Mouse (Mus musculus) c-Kit-positive CD71-negative TER-119-negative erythroid progenitor cells, embryonic 14.5 days (primary cell): ENCODE results near the gene Map1s.

Experiments used
- DNase-seq: peaks from one replicate; pipeline ENCODE4 v3.0.0-alpha.2; 2013; ENCODE audit warnings: low read depth

The Map1s gene

GRCm38 (mm10) chr8:70898661-70899198, 7.0 kb upstream of the Map1s start:
- no peak for DNase-seq

DNA sequence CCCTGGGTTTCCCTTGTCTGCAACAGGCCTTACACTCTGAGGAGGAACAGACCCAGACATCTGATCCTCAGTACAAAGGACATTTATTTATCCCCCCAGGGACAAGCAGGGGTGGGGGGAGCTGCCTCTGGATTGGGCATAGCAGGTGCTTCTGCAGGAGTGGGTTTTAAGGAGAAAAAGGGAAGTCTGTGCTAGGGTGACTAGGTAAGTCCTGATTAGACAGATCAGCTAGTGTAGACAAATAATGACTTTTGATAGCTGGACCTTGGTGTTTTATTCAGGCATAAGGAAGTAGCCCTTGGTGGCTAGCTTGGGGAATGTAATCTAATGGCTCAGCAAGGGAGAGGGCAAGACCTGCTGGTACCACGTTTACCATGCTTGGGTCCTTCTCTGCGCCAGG, 6.5 kb upstream of the Map1s start:
- DNase-seq: no peak

GRCm38 (mm10) chr8:70900872-70901387, 4.8 kb upstream of the Map1s start:
- DNase-seq: no peak

DNA sequence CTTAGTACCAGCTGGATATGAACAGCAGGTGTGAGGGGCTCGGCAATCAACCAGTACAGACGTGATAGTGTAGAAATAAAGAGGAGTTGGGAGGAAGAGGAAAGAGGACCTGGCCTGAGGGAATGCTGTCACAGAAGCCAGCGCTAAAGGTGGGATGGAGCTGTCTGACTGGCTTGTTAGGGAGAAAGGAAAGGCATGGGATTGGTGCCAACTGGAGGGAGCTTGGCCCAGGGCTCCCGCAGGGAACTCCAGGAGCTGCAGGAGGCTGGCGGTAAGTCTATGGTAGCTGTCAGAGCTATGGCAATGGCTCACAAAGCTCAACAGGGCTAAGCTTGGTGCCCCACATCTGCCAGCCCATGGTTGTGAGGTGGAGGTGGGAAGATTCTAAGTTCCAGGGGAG, 3.5 kb upstream of the Map1s start:
- DNase-seq: no peak

DNA sequence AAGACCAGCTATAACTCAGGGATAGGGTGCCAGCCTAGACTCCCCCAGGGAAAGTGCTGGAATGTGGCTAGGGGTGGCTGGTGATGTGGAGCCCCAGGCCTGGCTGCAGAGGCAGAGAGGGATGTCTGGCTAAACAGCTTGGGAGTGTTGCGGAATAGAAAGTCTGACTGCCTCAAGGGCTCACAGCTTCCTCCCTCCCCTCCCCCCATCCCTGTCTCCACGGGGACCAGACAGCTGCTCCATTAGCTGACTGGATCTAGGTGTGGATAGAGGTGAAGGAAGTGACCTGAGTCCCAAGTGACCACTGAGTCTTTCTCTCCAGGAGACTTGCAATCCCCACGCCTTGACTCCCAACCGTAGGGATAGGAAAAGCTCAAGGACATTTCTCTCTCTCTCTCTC, 2.6 kb upstream of the Map1s start:
- no peak for DNase-seq

GRCm38 (mm10) chr8:70903582-70903981, 2.1 kb upstream of the Map1s start:
- DNase-seq: no peak

GRCm38 (mm10) chr8:70904532-70904931, 1.2 kb upstream of the Map1s start:
- no peak for DNase-seq

- no peak for DNase-seq
Measured at GRCm38 (mm10) chr8:70905463-70905830, 285 bp upstream of the Map1s start.

GRCm38 (mm10) chr8:70907518-70907917, 1.8 kb downstream of the Map1s start:
- no peak for DNase-seq

GRCm38 (mm10) chr8:70911596-70911995, 5.9 kb downstream of the Map1s start:
- no peak for DNase-seq

DNA sequence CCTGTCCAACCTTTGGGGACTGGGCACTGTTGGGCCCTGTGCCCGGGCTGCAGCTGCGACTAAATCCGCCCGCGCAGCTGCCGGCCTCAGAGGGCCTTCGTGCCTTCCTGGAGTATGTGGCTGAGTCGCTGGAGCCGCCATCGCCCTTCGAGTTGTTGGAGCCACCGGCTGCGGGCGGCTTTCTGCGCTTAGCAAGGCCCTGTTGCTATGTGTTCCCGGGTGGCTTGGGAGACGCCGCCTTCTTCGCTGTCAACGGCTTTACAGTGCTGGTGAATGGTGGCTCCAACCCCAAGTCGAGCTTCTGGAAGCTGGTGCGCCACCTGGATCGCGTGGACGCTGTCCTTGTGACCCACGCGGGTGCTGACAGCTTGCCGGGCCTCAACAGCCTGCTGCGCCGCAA, 7.2 kb downstream of the Map1s start:
- DNase-seq: no peak

DNA sequence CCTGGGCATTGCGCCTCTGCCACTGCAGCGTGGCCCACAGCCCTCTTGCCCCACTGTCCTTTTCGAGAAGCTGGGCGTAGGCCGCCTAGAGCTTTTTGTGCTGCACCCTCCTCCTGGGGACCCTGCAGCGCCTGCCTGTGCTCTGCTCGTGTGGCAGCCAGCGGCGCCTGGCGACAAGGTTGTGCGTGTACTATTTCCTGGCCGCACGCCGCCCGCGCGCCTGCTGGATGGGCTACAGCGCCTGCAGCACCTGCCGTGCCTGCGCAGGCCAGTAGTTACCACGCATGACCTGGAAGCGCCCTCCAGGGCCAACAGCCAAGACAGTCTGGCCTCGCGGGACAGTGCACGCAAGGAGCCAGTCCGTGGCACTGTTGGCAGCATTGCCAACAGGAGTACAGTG, 7.8 kb downstream of the Map1s start:
- DNase-seq: no peak

- no peak for DNase-seq
Measured at GRCm38 (mm10) chr8:70914704-70915103, 9.0 kb downstream of the Map1s start.

DNA sequence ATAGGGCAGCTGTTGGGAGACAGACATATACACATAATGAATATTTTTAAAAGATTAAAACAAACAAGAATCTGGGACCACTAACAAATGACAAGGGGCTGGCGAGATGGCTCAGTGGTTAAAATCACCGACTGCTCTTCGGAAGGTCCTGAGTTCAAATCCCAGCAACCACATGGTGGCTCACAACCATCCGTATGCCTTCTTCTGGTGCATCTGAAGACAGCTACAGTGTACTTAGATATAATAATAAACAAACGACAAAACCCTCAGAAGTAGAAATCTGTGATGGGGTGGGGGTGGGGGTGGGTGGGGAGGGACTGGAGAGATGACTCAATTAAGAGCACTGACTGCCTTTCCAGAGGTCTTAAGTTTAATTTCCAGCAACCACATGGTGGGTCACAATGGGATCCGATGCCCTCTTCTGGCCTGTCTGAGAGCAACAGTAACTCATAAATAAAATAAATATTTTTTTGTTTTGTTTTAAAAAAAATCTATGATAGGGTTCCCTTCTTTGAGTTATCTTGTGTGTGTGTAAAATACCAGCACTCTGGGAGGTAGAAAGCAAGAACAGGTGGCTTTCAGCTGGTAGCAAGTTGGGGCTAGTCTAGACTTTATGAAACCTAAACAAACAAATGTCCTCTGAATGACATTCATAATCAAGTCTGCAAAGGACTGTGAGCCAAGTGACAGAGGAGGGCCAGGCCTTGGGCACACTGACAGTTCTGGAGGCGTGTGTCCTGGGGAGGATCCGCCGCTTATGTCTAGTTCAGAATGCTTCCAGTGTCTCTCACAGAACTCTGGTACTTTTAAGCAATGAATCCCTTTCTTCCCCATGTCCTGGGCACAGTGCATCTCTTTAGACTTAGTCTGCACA, 14.6 kb downstream of the Map1s start:
- DNase-seq: no peak

GRCm38 (mm10) chr8:70924151-70924550, 18.4 kb downstream of the Map1s start:
- DNase-seq: no peak

DNA sequence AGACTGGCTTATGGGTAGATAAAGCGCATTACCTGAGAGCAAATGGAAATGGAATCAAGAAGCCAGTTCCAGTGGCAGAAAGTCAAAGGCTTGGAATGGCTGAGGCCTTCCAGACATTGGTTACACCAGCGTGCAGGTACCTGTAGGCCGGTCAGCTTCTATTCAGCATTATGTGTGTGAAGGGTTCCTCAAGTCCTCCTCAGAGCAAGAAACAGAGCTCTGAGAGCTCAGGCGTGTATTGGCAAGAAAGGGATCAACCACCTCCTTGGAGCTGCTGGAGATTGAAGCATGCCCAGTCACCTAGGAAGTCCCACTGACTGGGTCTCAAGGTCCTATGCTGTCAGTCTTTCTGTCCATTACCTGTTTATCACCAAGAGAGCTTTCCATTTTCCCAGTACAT, 20.0 kb downstream of the Map1s start:
- DNase-seq: no peak

DNA sequence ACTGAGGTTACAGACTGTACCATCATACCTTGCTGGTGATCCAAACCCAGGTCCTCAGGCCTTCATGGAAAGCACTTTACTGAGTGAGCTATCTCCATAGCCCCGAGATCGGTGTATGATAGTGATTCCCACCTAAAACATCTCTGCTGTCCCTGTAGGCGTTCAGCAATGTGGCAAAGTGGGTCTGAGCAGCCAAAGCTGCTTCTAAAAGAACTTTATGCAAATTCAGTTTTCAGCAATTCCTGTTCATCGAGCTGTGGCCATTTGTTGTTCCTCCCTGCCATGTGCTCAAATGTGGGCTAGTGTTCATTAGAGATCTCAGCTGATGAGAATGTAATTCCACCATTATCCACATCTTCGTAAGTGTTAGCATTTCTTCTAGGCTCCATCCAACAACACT, 20.7 kb downstream of the Map1s start:
- no peak for DNase-seq

- no peak for DNase-seq
Measured at GRCm38 (mm10) chr8:70928096-70928495, 22.4 kb downstream of the Map1s start.

DNA sequence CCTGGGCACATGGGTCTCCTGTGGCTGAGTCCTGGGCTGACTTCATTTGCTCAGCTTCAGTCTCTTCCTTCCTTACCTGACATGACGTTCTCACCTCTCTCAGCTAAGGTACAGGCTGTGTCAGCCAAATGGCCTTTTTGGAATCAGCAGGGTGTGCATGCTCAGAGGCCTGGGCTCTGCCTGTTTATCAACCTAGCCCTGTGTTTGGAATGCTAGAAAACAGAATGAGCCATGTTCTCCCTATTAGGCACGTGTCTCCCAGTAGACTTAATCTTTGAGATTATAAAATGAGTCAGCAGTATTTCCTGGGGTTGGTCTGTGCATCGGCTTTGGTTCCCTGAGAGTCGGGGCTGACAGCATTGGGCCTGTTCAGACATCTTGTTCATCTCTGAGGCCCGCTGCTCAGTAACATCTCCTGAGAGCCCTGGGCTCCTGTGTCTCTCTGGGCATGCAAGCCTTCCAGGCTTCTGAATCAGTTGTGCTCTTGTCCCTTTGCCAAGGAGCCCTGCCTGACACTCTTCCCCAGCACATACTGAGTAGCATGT, 23.1 kb downstream of the Map1s start:
- DNase-seq: no peak

- no peak for DNase-seq
Measured at GRCm38 (mm10) chr8:70931731-70932130, 26.0 kb downstream of the Map1s start.

DNA sequence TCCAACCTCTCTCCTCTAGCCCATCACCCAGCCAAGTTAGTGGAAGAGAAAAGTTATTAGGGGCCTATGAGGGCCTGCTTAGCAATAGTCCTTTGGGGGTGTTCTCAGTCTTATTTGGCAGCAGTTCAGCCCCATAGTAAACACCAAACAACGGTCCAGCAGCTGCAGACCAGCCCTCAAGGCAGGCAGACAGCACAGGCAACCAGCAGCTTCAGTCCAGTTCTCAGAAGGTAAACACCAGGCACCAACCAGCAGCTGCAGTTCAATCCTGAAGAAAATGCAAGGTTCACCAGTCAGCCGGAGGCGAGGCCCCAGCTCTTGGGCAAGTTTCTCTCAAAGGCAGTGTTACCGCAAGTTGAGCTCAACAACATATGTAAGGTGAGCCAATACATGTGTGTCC, 27.3 kb downstream of the Map1s start:
- no peak for DNase-seq

- no peak for DNase-seq
Measured at GRCm38 (mm10) chr8:70934786-70935185, 29.1 kb downstream of the Map1s start.

- no peak for DNase-seq
Measured at GRCm38 (mm10) chr8:70937200-70937599, 31.5 kb downstream of the Map1s start.
